Mouse (Mus musculus) heart, embryonic 11.5 days (tissue): Measurements from ENCODE around the gene Rpl35. TPM values are rescaled to one million over a fixed set of nuclear protein-coding genes. Genes with fewer than 3 reads are reported as not detected.
A peak's percentile ranks its signal among the peaks of the same experiment; 100 is the strongest.

Experiments
- ATAC-seq: fragments of 200-750 bp; cut with Nextera tagmentation; replicated peaks from 2 replicates; pipeline ENCODE4 v1.8.0; 2017; ENCODE audit warnings: moderate library complexity; ENCODE audit not compliant: insufficient number of reproducible peaks, low FRiP score, low TSS enrichment
- H3K27ac ChIP-seq: fragments of 300-500 bp; sonication (generic); 2 replicates; pipeline ENCODE4 v1.5.1; 2014; ENCODE audit warnings: mild to moderate bottlenecking, low read depth, low read length
- H3K27me3 ChIP-seq: fragments of 300-500 bp; sonication (generic); 2 replicates; pipeline ENCODE4 v1.6.1; 2014; ENCODE audit warnings: mild to moderate bottlenecking, low read length, mixed read lengths; ENCODE audit not compliant: control insufficient read depth, insufficient read depth
- H3K36me3 ChIP-seq: fragments of 300-500 bp; sonication (generic); 2 replicates; pipeline ENCODE4 v1.6.1; 2014; ENCODE audit warnings: mild to moderate bottlenecking, low read length, moderate library complexity, mixed read lengths; ENCODE audit not compliant: control insufficient read depth, insufficient read depth
- H3K4me1 ChIP-seq: fragments of 300-500 bp; sonication (generic); 2 replicates; pipeline ENCODE4 v1.6.1; 2014; ENCODE audit warnings: low read length; ENCODE audit not compliant: control insufficient read depth, insufficient read depth
- H3K4me2 ChIP-seq: fragments of 300-500 bp; sonication (generic); 2 replicates; pipeline ENCODE4 v1.6.1; 2014; ENCODE audit warnings: mild to moderate bottlenecking, moderate library complexity
- H3K4me3 ChIP-seq: fragments of 300-500 bp; sonication (generic); 2 replicates; pipeline ENCODE4 v1.5.1; 2014; ENCODE audit warnings: low read depth, low read length
- H3K9ac ChIP-seq: fragments of 300-500 bp; sonication (generic); 2 replicates; pipeline ENCODE4 v1.6.1; 2014; ENCODE audit warnings: mild to moderate bottlenecking, low read depth, low read length, moderate library complexity
- H3K9me3 ChIP-seq: fragments of 300-500 bp; sonication (generic); replicated peaks from 2 replicates; pipeline ENCODE4 v1.6.1; 2016; ENCODE audit warnings: low read length; ENCODE audit not compliant: control insufficient read depth
- WGBS: fragments of 180-500 bp; shearing (Covaris S2); extraction: QIAGEN DNeasy Blood & Tissue Kit; methylation state at CpG from one replicate; pipeline ENCODE4 v1.1.7; 2014; ENCODE audit not compliant: insufficient replicate concordance; 5-methylcytosine and 5-hydroxymethylcytosine counted together
- polyA plus RNA-seq: library from polyadenylated mRNA; unstranded; fragments of >200 nt; fragmentation: Nextera tagmentation; extraction: Ambion mirVana; gene quantifications from 2 replicates; pipeline ENCODE4 v1.2.1, GENCODE M21; 2014

Rpl35 gene
- 768 and 887 TPM in 2 replicates for polyA plus RNA-seq

GRCm38 (mm10) chr2:39005574-39006079 is at the start of gene Rpl35:
Gene Rpl35, minus strand, starts transcription at chr2:39005624.
- H3K36me3 ChIP-seq, result peaks cover 22% of the 10 kb centered on the region
- H3K27ac ChIP-seq, result peak within 1 kb of the TSS; percentile 89
- peak within 1 kb of the TSS; percentile 93 for H3K9ac ChIP-seq
- peaks cover 34% of the 10 kb centered on the region for H3K4me1 ChIP-seq
- no peak for ATAC-seq
- no peaks in the 10 kb centered on the region for H3K27me3 ChIP-seq
- peak within 1 kb of the TSS; percentile 84 for H3K4me3 ChIP-seq
- peak within 1 kb of the TSS; percentile 97 for H3K4me2 ChIP-seq
- H3K9me3 ChIP-seq, result no peaks in the 10 kb centered on the region
- 12% methylated on average over 15 of the region's 15 CpGs for WGBS

DNA sequence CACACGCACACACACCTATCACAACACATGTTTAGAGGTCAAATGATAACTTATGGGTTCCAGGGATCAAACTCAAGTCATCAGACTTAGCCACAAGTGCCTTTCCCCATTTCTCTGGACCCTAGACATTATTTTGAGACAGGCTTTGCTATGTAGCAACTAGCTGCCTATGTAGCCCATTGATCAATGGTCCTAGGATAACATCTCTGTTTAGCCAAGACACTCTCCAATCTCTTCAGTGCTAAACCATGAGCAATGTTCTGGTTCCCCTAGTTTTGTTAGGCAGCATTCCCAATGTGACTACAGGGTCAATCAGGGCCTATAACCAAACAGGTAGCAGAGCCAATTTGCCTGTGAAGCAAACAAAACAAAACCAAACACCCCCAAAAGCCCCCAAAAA is 43.1 kb upstream of the Rpl35 start:
- no peak overlapping the region for H3K27ac ChIP-seq
- no peak overlapping the region for H3K4me2 ChIP-seq
- H3K27me3 ChIP-seq, result no peaks in the 10 kb centered on the region
- no peaks in the 10 kb centered on the region for H3K9me3 ChIP-seq
- no peak overlapping the region for H3K9ac ChIP-seq
- no peaks in the 10 kb centered on the region for H3K4me1 ChIP-seq
- H3K36me3 ChIP-seq, result peaks cover 20% of the 10 kb centered on the region
- WGBS, result 91% methylated on average over 1 of the region's 1 CpGs
- no peak overlapping the region for H3K4me3 ChIP-seq
- no peak for ATAC-seq

DNA sequence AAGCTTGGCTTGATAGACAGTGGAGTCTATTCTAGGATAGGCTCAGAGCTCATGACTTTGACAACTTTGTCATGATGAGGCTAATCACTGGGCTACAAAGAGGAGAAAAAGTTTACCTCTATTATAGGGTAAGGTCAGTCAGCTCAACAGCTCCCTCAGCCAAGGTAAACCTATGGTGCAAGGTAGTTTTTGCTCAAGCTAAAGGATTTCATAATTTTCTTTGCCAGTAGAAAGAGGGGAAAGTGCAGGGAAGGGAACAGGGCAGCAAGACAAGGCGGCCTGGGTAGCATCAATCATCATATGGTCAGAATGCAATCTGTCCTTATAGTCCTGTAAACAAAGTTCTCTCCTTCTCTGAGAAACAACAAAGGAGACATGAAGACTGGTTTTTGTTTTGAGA is 34.8 kb upstream of the Rpl35 start:
- ATAC-seq, result no peak
- Histone ChIP-seq H3K4me2 (no peak overlapping the region), H3K4me1 (no peaks in the 10 kb centered on the region), H3K36me3 (peaks cover 6% of the 10 kb centered on the region), H3K4me3 (no peak overlapping the region), H3K27ac (no peak overlapping the region), H3K9ac (no peak overlapping the region), H3K9me3 (no peaks in the 10 kb centered on the region), H3K27me3 (no peaks in the 10 kb centered on the region)
- WGBS, result 97% methylated on average over 1 of the region's 1 CpGs

GRCm38 (mm10) chr2:39031611-39032010 is 26.2 kb upstream of the Rpl35 start:
- Histone ChIP-seq H3K9me3 (no peaks in the 10 kb centered on the region), H3K36me3 (peaks cover 18% of the 10 kb centered on the region; the same call in 1 of the 2 replicates), H3K4me3 (no peak overlapping the region), H3K27ac (no peak overlapping the region), H3K4me1 (no peaks in the 10 kb centered on the region), H3K4me2 (no peak overlapping the region), H3K27me3 (no peaks in the 10 kb centered on the region), H3K9ac (no peak overlapping the region)
- no peak for ATAC-seq
- WGBS, result 97% methylated on average over 1 of the region's 1 CpGs

DNA sequence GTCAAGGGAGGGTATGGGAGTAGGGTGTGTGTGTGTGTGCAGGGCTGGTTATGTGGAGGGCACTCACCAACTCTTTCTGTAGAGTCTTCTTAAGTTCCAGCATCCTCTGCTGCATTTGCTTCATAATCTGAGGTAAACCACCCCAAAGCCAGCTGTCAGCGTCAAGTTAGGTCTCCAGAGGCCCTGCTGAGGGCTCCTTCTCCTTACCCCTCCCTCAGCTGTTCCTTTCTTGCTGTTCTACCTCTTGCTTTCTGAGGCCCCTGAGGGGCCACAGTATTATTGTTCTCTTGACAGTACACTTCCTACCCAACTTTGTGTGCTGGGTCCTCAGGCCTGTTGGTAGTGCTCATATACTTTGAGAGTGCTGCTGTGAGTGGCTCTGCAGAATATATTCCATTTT is 14.6 kb upstream of the Rpl35 start:
- Histone ChIP-seq H3K4me1 (no peaks in the 10 kb centered on the region), H3K9ac (no peak overlapping the region), H3K36me3 (peaks cover 23% of the 10 kb centered on the region), H3K4me2 (no peak overlapping the region), H3K27ac (no peak overlapping the region), H3K27me3 (no peaks in the 10 kb centered on the region), H3K4me3 (no peak overlapping the region), H3K9me3 (no peaks in the 10 kb centered on the region)
- WGBS, result 88% methylated on average over 1 of the region's 1 CpGs
- ATAC-seq, result no peak

DNA sequence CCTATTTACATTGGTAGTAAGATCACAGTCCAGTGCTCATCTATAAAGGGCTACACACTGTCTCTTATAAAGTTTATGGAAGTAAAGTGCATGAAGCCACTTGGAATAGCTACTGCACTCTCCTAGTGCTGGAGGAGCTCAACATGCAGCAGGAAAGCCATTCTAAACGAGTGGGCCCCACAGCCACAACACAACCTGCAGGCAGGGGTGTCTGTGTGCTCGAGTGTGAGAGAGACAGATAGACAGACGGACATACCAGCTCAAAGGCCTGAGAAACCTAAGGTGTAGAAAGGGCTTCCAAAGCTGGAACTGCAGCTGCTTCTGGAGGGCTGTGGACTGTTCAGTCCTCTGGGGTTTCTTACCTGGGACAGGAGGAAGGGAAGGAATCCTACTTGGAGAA is 11.2 kb upstream of the Rpl35 start:
- H3K4me1 ChIP-seq, result no peaks in the 10 kb centered on the region
- H3K4me2 ChIP-seq, result no peak overlapping the region
- H3K4me3 ChIP-seq, result no peak overlapping the region
- no peak for ATAC-seq
- no peak overlapping the region for H3K27ac ChIP-seq
- H3K9ac ChIP-seq, result no peak overlapping the region
- 72% methylated on average over 3 of the region's 3 CpGs for WGBS
- no peaks in the 10 kb centered on the region for H3K9me3 ChIP-seq
- no peaks in the 10 kb centered on the region for H3K27me3 ChIP-seq
- H3K36me3 ChIP-seq, result peaks cover 23% of the 10 kb centered on the region

DNA sequence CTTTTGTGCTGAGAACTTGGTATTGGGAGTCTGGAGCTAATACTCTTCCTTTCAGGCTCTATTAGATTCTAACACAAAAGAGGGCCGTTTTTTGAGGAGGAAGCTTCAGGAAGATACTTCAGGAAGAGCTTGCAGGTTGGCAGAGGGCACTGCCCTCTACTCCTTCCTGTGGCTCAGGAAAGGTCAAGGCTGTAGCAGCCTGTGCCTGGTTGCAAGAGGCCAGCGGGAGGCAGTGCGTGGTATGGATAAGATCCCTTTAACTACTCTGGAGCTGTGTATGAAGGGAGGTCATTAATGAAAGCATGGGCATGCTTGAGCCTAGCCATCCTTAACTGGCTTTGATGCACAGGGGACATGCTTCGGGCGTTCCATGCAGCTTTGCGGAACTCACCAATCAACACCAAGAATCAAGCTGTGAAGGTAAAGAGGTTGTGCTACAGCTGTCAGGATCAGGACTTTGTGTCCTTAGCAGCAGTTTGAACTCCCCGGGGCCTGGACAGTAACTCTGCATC is 7.4 kb upstream of the Rpl35 start:
- Histone ChIP-seq H3K27ac (no peak overlapping the region), H3K4me2 (no peak overlapping the region), H3K4me1 (peaks cover 8% of the 10 kb centered on the region), H3K9me3 (no peaks in the 10 kb centered on the region), H3K36me3 (peaks cover 19% of the 10 kb centered on the region), H3K9ac (no peak overlapping the region), H3K4me3 (no peak overlapping the region), H3K27me3 (no peaks in the 10 kb centered on the region)
- 83% methylated on average over 7 of the region's 7 CpGs for WGBS
- ATAC-seq, result no peak

DNA sequence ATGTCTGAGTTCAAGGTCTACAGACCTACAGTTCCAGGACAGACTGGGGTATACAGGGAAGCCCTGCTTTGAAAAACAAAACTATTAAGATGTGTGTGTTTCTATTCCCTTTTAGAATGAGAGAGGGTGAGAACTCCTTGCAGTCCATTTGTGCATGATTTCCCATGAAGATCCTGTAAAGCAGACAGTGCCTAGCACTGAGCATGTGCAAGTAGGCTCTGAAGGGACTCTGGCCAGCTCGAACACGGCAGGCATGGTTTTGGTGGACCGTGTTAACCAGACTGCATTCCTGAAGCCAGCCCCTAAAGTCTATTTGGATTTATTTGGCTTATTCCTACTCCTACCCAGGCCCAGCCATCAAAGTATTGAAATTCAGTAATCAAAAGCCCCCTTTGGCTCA is 6.5 kb upstream of the Rpl35 start:
- H3K4me2 ChIP-seq, result no peak overlapping the region
- peaks cover 11% of the 10 kb centered on the region for H3K4me1 ChIP-seq
- no peaks in the 10 kb centered on the region for H3K27me3 ChIP-seq
- ATAC-seq, result no peak
- H3K4me3 ChIP-seq, result no peak overlapping the region
- 91% methylated on average over 3 of the region's 3 CpGs for WGBS
- peaks cover 19% of the 10 kb centered on the region for H3K36me3 ChIP-seq
- H3K9me3 ChIP-seq, result no peaks in the 10 kb centered on the region
- no peak overlapping the region for H3K27ac ChIP-seq
- H3K9ac ChIP-seq, result no peak overlapping the region

DNA sequence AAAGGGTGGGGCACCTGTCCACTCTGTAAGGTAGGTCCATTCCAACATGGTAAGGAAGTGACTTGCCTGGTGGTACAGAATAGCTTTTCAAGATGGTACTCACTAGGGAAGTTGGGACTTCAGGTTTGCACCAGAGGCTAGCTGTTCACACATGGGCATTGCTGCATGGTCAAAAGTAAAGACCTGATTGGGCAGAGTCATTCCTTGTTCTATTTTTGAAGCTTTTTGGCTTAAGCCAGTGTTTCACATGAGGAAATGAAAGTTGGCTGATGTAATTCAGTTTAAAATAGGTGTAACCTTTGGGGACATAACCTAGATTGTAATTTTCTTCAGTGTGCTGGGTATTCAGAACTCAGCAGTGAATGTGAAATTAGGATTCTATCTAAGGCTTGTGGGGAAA is 5.8 kb upstream of the Rpl35 start:
- peaks cover 14% of the 10 kb centered on the region for H3K36me3 ChIP-seq
- H3K4me1 ChIP-seq, result peaks cover 12% of the 10 kb centered on the region
- ATAC-seq, result no peak
- no peaks in the 10 kb centered on the region for H3K9me3 ChIP-seq
- H3K27ac ChIP-seq, result no peak overlapping the region
- H3K4me2 ChIP-seq, result no peak overlapping the region
- H3K9ac ChIP-seq, result no peak overlapping the region
- H3K4me3 ChIP-seq, result no peak overlapping the region
- no peaks in the 10 kb centered on the region for H3K27me3 ChIP-seq
